Mouse (Mus musculus): ENCODE results near the gene Hes5.
A peak's percentile ranks its signal among the peaks of the same experiment; 100 is the strongest.

The Hes5 gene

GRCm38 (mm10) chr4:154960690-154961225 is at the start of gene Hes5:
Hes5 (plus strand) TSS chr4:154960923.
- DNase-seq (ENCODE audit: low read depth, low spot score): peak; percentile 68

GRCm38 (mm10) chr4:154911644-154912043 is 49.1 kb upstream of the Hes5 start:
- no peak for DNase-seq (ENCODE audit: low read depth, low spot score)

GRCm38 (mm10) chr4:154913845-154914244 is 46.9 kb upstream of the Hes5 start:
- no peak for DNase-seq (ENCODE audit: low read depth, low spot score)

GRCm38 (mm10) chr4:154914252-154914651 is 46.5 kb upstream of the Hes5 start:
- no peak for DNase-seq (ENCODE audit: low read depth, low spot score)

- DNase-seq (ENCODE audit: low read depth, low spot score): no peak
These were observed 46.0 kb upstream of the Hes5 start for GRCm38 (mm10) chr4:154914707-154915106.

GRCm38 (mm10) chr4:154915286-154915685 is 45.4 kb upstream of the Hes5 start:
- DNase-seq (ENCODE audit: low read depth, low spot score): no peak

- DNase-seq (ENCODE audit: low read depth, low spot score): no peak
These were observed 44.1 kb upstream of the Hes5 start for GRCm38 (mm10) chr4:154916662-154917061.

- DNase-seq (ENCODE audit: low read depth, low spot score): no peak
These were observed 38.4 kb upstream of the Hes5 start for GRCm38 (mm10) chr4:154922291-154922690.

GRCm38 (mm10) chr4:154922931-154923330 is 37.8 kb upstream of the Hes5 start:
- DNase-seq (ENCODE audit: low read depth, low spot score): no peak

- peak; percentile 70 for DNase-seq (ENCODE audit: low read depth, low spot score)
These were observed 35.3 kb upstream of the Hes5 start for GRCm38 (mm10) chr4:154925413-154925812.

GRCm38 (mm10) chr4:154926969-154927898 is 33.5 kb upstream of the Hes5 start:
- no peak for DNase-seq (ENCODE audit: low read depth, low spot score)

GRCm38 (mm10) chr4:154927899-154928337 is 32.8 kb upstream of the Hes5 start:
- no peak for DNase-seq (ENCODE audit: low read depth, low spot score)

- DNase-seq (ENCODE audit: low read depth, low spot score): no peak
These were observed 32.2 kb upstream of the Hes5 start, which contains the start of gene Tnfrsf14 for GRCm38 (mm10) chr4:154928395-154929087. Tnfrsf14 (minus strand) TSS chr4:154928563.

- DNase-seq (ENCODE audit: low read depth, low spot score): no peak
These were observed 31.5 kb upstream of the Hes5 start for GRCm38 (mm10) chr4:154929088-154929660.

- no peak for DNase-seq (ENCODE audit: low read depth, low spot score)
These were observed 27.3 kb upstream of the Hes5 start for GRCm38 (mm10) chr4:154933306-154933907.

GRCm38 (mm10) chr4:154934800-154935199 is 25.9 kb upstream of the Hes5 start:
- no peak for DNase-seq (ENCODE audit: low read depth, low spot score)

- peak; percentile 39 for DNase-seq (ENCODE audit: low read depth, low spot score)
These were observed 24.9 kb upstream of the Hes5 start for GRCm38 (mm10) chr4:154935788-154936187.

GRCm38 (mm10) chr4:154936542-154937255 is 24.0 kb upstream of the Hes5 start:
- DNase-seq (ENCODE audit: low read depth, low spot score): no peak

GRCm38 (mm10) chr4:154937746-154938145 is 23.0 kb upstream of the Hes5 start:
- DNase-seq (ENCODE audit: low read depth, low spot score): no peak

GRCm38 (mm10) chr4:154940156-154940555 is 20.6 kb upstream of the Hes5 start:
- DNase-seq (ENCODE audit: low read depth, low spot score): no peak

- DNase-seq (ENCODE audit: low read depth, low spot score): no peak
These were observed 18.9 kb upstream of the Hes5 start for GRCm38 (mm10) chr4:154941831-154942230.

Data from ZHBTc4 (cell line).